In the genomic region with DNA sequence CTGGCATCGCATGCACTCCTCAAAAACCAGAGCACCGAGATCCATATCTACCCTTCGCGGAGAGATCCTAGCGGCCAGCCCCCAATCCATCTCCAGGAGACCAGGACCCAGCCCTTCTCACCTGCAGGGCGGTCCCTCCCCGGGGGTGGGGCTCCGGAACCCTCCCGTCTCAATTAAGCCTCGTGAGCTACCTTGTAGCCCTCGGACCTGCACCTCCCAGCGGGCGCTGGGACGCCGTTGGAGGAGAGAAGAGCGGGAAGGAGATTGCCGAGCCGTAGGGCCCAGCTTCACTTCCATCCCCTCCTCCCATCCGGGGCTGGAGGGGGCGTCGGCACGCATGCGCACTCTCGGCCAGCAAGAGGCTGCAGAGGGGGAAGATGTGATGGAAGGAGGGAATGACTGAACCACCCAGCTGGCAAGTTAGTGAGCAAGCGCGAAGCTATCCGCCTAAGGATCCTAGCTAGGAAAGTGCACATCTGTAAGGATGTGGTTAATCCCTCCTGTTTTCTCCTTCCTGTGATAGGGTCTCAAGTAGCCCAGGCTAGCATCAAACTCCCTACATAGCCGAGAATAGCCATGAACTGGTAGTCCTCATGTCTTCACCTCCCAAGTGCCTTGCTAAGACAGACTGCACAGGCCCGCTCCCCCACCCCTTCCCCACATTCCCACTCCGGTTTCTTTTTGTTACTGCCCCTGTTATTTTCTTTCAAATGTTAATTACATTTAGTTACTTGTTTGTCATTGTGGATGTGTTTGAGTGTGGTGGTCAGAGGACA, we compare ENCODE assay signal across 8 mouse cellular contexts. TPM values are rescaled to one million over a fixed set of nuclear protein-coding genes. Genes with fewer than 3 reads are reported as not detected.
DNase-seq lines count a peak whose midpoint lies in the region; ATAC-seq and TF ChIP-seq lines count a peak whose summit lies in the region.

A gene (plus strand): TSS at position 214 of the 776 bp plus-strand sequence.
A gene (minus strand): TSS at position 312 of the 776 bp plus-strand sequence.

- intact Hi-C loops in heart, postnatal 14 days (cut with DNase I), result no loop called here

- peaks cover 25% of the 10 kb centered on the region for H3K4me1 ChIP-seq in E14TG2a.4 (replicated peaks; ENCODE audit: low read depth, low read length)
- no peaks in the 10 kb centered on the region; the same call in 1 of the 2 replicates for H3K4me1 ChIP-seq in forebrain, embryonic 11.5 days (replicated peaks; ENCODE audit: control insufficient read depth, insufficient read depth, low read length)

- peak within 1 kb of the TSS; percentile 65 for H3K9ac ChIP-seq in forebrain, embryonic 11.5 days (ENCODE audit: low read length)

- peak; percentile 71 for ATAC-seq in forebrain, embryonic 11.5 days (replicated peaks; ENCODE audit: low FRiP score)
- ATAC-seq in megakaryocyte progenitor cell, adult 5-6 weeks (replicated peaks; ENCODE audit: poor library complexity), result peak; percentile 22; the same call in 1 of the 2 replicates

- H3K27ac ChIP-seq in forebrain, embryonic 11.5 days (ENCODE audit: low read depth, low read length), result no peak within 1 kb of the TSS

- peak; percentile 89 for DNase-seq in brain, adult 2 months (ENCODE audit: low read depth, low spot score)
- DNase-seq in forebrain, embryonic 11.5 days (ENCODE audit: low spot score), result peak; percentile 90
- DNase-seq in heart, postnatal 14 days, result peak; percentile 70 to 71
- DNase-seq in left cerebral cortex, adult 11 months (ENCODE audit: low spot score), result peak; percentile 61
- peak; percentile 34 for DNase-seq in skeletal muscle tissue, adult 2 months (ENCODE audit: low read depth, low spot score)
- DNase-seq in natural killer cell, adult 2 months (ENCODE audit: low spot score in 2 of 2), result no peak

- H3K27me3 ChIP-seq in E14TG2a.4 (ENCODE audit: insufficient read depth, low read length), result peaks cover 38% of the 10 kb centered on the region
- peaks cover 24% of the 10 kb centered on the region for H3K27me3 ChIP-seq in forebrain, embryonic 11.5 days (ENCODE audit: control insufficient read depth, insufficient read depth, low read length)

- WGBS in forebrain, embryonic 11.5 days, result 6% methylated on average over 29 of the region's 30 CpGs

- H3K4me3 ChIP-seq in E14TG2a.4 (replicated peaks; ENCODE audit: low read length), result peak within 1 kb of the TSS; percentile 80
- peak within 1 kb of the TSS; percentile 37 for H3K4me3 ChIP-seq in forebrain, embryonic 11.5 days (ENCODE audit: low read depth, low read length)

- H3K4me2 ChIP-seq in forebrain, embryonic 11.5 days (ENCODE audit: low read depth, low read length, severe bottlenecking), result peak within 1 kb of the TSS; percentile 71

- peaks cover 32% of the 10 kb centered on the region for H3K9me3 ChIP-seq in E14TG2a.4 (ENCODE audit: low read length)
- H3K9me3 ChIP-seq in forebrain, embryonic 11.5 days (ENCODE audit: control insufficient read depth, low read length), result no peaks in the 10 kb centered on the region

- no peak for TF ChIP-seq CTCF in E14TG2a.4 (conservative IDR thresholded peaks at IDR 0.05; ENCODE audit: low read length)

- no peaks in the 10 kb centered on the region for H3K36me3 ChIP-seq in E14TG2a.4 (ENCODE audit: insufficient read depth, low read length)
- H3K36me3 ChIP-seq in forebrain, embryonic 11.5 days (ENCODE audit: control insufficient read depth, insufficient read depth, low read length), result no peaks in the 10 kb centered on the region

RNA-seq across cellular contexts. Expression of the first gene that starts in this region (rescaled TPM):
- 17.9 and 21.4 TPM in 2 replicates for polyA plus RNA-seq in forebrain, embryonic 11.5 days (2014; fragmentation: Nextera tagmentation; extraction: Ambion mirVana)
- 10 to 100 TPM; 29.8 to 30.1 TPM for total RNA-seq in heart, postnatal 14 days (2021)
- 61.3 and 68.9 TPM in 2 replicates for total RNA-seq in megakaryocyte progenitor cell, adult 5-6 weeks (2015)
- total RNA-seq in megakaryocyte progenitor cell, adult 5-6 weeks (2017), result 18.3 and 31.4 TPM in 2 replicates

RNA-seq across cellular contexts. Expression of the second gene that starts in this region (rescaled TPM):
- polyA plus RNA-seq in forebrain, embryonic 11.5 days (2014; fragmentation: Nextera tagmentation; extraction: Ambion mirVana), result 2.2 and 2.5 TPM in 2 replicates
- under 1 TPM; 0.12 TPM for total RNA-seq in heart, postnatal 14 days (2021)
- 0.12 and 0.15 TPM in 2 replicates for total RNA-seq in megakaryocyte progenitor cell, adult 5-6 weeks (2015)
- not detected in 2 replicates for total RNA-seq in megakaryocyte progenitor cell, adult 5-6 weeks (2017)

Comparison
In these comparisons a context has a peak if more than half of its experiments do, and no peak if none do; other contexts are left out.
1. DNase-seq: peak in brain, adult 2 months (single experiment), forebrain, embryonic 11.5 days (single experiment), heart, postnatal 14 days (2 of 2), left cerebral cortex, adult 11 months (single experiment) and skeletal muscle tissue, adult 2 months (single experiment); none in natural killer cell, adult 2 months (0 of 2).